Mouse (Mus musculus) ES-E14 (cell line): ENCODE measurements at regions not wholly inside any gene's neighbourhood (a gene's known extent, or its start where the extent isn't known, plus 50 kb on each side); places are given as distances from the start of the nearest gene placed in this dataset.

ENCODE experiments used
- DNase-seq: peaks from one replicate; pipeline ENCODE4 v3.0.0-alpha.2; 2013; ENCODE audit warnings: low read depth, low spot score
- H3K27ac ChIP-seq: 2 replicates; pipeline ENCODE4 v1.5.1; 2012; ENCODE audit warnings: low read depth, mild to moderate bottlenecking, low read length, moderate library complexity, mixed read lengths; ENCODE audit not compliant: poor library complexity, insufficient read depth, severe bottlenecking
- H3K36me3 ChIP-seq: 2 replicates; pipeline ENCODE4 v1.6.1; 2012; ENCODE audit warnings: mild to moderate bottlenecking, low read length, moderate library complexity, mixed read lengths; ENCODE audit not compliant: control insufficient read depth, poor library complexity, insufficient read depth, severe bottlenecking
- H3K4me1 ChIP-seq, 2 experiments: fragments of 150-350 bp in 1 of 2; sonication (generic) in 1 of 2; 2 replicates each; pipeline ENCODE4 v1.6.1; 2012; ENCODE audit warnings: low read length in 2 of 2, mild to moderate bottlenecking in 1 of 2, mixed read lengths in 1 of 2; ENCODE audit not compliant: control insufficient read depth in 2 of 2, insufficient read depth in 2 of 2, poor library complexity in 1 of 2
- H3K4me3 ChIP-seq, 2 experiments: fragments of 150-350 bp in 1 of 2; sonication (generic) in 1 of 2; 2 replicates each; pipeline ENCODE4 v1.5.1; 2012; ENCODE audit warnings: low read length in 2 of 2, low read depth in 1 of 2, mild to moderate bottlenecking in 1 of 2, mixed read lengths in 1 of 2; ENCODE audit not compliant: insufficient read depth in 1 of 2, poor library complexity in 1 of 2, severe bottlenecking in 1 of 2
- H3K9ac ChIP-seq: 2 replicates; pipeline ENCODE4 v1.6.1; 2012; ENCODE audit warnings: low read depth, mild to moderate bottlenecking, low read length, mixed read lengths; ENCODE audit not compliant: poor library complexity, insufficient read depth, severe bottlenecking
- H3K9me3 ChIP-seq: fragments of 150-350 bp; sonication (generic); 2 replicates; pipeline ENCODE4 v1.6.1; 2012; ENCODE audit warnings: low read depth, mild to moderate bottlenecking, low read length; ENCODE audit not compliant: control insufficient read depth, insufficient read depth
- CHD2 ChIP-seq: IDR thresholded peaks from 2 replicates; pipeline ENCODE4 v1.6.1; 2014; ENCODE audit warnings: mild to moderate bottlenecking, low read depth, low read length, inconsistent platforms
- HCFC1 ChIP-seq: IDR thresholded peaks from 2 replicates; pipeline ENCODE4 v1.6.1; 2012; ENCODE audit warnings: low read length, inconsistent platforms, borderline replicate concordance; ENCODE audit not compliant: insufficient read depth
- MAFK ChIP-seq: IDR thresholded peaks from 2 replicates; pipeline ENCODE4 v1.6.1; 2014; ENCODE audit warnings: mild to moderate bottlenecking, low read depth, low read length, inconsistent platforms; ENCODE audit not compliant: insufficient read depth
- ZC3H11A ChIP-seq: IDR thresholded peaks from 2 replicates; pipeline ENCODE4 v1.6.1; 2012; ENCODE audit warnings: low read depth, mild to moderate bottlenecking, inconsistent platforms, low read length, borderline replicate concordance
- ZNF384 ChIP-seq: IDR thresholded peaks from 2 replicates; pipeline ENCODE4 v1.6.1; 2012; ENCODE audit warnings: low read depth, low read length, inconsistent platforms
- in situ Hi-C, 2 experiments: fragments of 600-800 bp; cut with MboI; formaldehyde crosslinking; loops; one replicate each; pipeline ENCODE4 v1.15.1; 2025; ENCODE audit warnings: low sequenced_read_pairs in 2 of 2, inconsistent platforms in 1 of 2; ENCODE audit not compliant: unreplicated experiment in 2 of 2

DNA sequence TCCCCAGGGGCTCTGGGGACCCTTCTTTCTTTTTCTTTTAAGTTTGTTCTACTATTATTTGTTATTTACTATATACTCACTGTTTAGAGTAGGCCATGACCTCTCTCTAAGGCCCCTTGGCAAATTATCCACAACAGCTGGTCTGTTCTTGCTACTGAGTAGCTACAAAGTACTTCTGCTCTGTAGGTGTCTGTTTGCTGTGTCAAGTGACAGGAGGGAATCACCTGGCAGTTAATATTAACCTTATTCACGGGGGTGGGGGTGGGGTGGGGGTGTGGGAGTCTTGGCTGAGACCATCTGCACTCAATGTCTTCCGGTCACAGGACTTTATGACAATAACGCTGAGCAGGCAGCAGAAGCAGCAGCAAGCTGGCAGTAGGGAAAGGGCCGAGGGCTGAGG lies 146.4 kb upstream of the Tmem45b start:
- H3K9ac ChIP-seq: no peak overlapping the region
- H3K9me3 ChIP-seq: no peaks in the 10 kb centered on the region
- H3K27ac ChIP-seq: no peak overlapping the region
- no peak for DNase-seq
- in situ Hi-C loops: no loop called here
- H3K4me3 ChIP-seq: no peak overlapping the region
- no peaks in the 10 kb centered on the region for H3K36me3 ChIP-seq
- TF ChIP-seq HCFC1: no peak
- no peak for TF ChIP-seq ZNF384
- TF ChIP-seq CHD2: no peak
- TF ChIP-seq MAFK: no peak
- no peak for TF ChIP-seq ZC3H11A
- H3K4me1 ChIP-seq: peaks cover 0 to 8% of the 10 kb centered on the region in 2 experiments; a peak in 2 of 4 replicates

DNA sequence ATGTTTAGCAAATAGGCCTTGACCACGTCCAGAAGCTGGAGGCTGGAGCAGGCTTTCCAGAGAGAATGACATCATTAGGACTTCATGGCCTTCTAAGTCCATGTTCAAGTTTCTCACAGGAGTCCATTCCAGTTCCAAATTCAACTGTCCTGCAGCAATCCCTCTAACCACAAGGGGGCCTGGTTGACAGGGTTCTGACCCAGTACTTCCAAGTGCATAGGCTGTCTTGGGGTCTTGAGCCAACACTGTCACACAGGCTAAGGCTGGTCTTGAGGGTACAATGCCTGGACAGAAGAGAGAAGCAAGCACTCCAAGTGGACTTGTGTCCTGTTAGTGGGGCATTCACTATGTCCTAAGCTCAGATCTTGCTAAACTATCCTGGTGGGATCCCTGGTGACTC lies 145.9 kb upstream of the Tmem45b start:
- TF ChIP-seq MAFK (no peak), HCFC1 (no peak), CHD2 (no peak), ZC3H11A (0 out of 2 replicates have a peak, but pooled peaks have one; percentile 28), ZNF384 (no peak)
- Histone ChIP-seq H3K27ac (no peak overlapping the region), H3K9me3 (no peaks in the 10 kb centered on the region), H3K4me3 (no peak overlapping the region), H3K4me1 (peaks cover 0 to 8% of the 10 kb centered on the region in 2 experiments; a peak in 2 of 4 replicates), H3K36me3 (no peaks in the 10 kb centered on the region), H3K9ac (no peak overlapping the region)
- in situ Hi-C loops: no loop called here
- peak; percentile 15 for DNase-seq

GRCm38 (mm10) chr9:31609731-31610130 lies 145.5 kb upstream of the Tmem45b start:
- Histone ChIP-seq H3K4me3 (no peak overlapping the region), H3K27ac (no peak overlapping the region), H3K9me3 (no peaks in the 10 kb centered on the region), H3K4me1 (peaks cover 0 to 8% of the 10 kb centered on the region in 2 experiments; a peak in 2 of 4 replicates), H3K9ac (no peak overlapping the region), H3K36me3 (no peaks in the 10 kb centered on the region)
- in situ Hi-C loops: no loop called here
- TF ChIP-seq CHD2 (no peak), ZC3H11A (no peak), MAFK (no peak), ZNF384 (no peak), HCFC1 (no peak)
- no peak for DNase-seq

DNA sequence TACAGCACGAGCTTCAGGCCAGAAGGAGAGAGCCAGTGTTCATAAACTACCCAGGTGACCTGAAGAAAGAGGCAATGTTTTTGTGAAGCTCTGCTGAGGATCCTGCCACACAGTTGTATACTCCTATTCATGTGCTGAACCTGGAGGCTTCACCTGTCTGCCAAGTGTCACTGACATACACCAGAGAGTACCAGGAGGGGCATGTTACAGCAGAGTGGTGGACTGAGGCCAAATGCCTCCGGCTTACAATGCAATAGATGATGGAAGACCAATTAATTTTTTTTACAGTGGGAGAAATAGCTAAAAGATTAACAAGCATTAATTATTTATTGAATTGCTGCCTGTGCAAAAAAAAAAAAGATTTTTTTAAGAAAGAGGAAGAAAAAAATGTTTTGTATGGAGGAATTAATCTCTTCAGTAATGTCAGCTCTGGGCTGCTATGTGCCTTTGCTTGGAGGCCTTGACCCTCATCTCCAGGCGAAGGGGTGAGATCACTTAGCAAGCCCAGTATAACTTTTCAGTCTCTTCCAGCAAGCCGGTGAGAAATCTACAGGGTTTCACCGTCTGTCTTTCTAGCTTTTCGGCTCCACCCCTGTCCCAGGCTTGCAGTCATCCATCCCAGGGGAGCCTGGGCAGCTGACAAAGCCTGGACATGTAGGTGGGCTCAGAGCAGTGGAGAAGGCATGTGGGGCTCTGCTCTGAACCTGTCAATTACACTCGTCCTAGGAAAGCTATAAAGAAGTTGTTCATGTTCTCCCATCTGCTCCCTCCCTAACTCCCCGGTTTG lies 144.0 kb upstream of the Tmem45b start:
- Histone ChIP-seq H3K36me3 (no peaks in the 10 kb centered on the region), H3K27ac (no peak overlapping the region), H3K9me3 (no peaks in the 10 kb centered on the region), H3K4me3 (no peak overlapping the region), H3K9ac (no peak overlapping the region), H3K4me1 (no peaks in the 10 kb centered on the region)
- in situ Hi-C loops: no loop called here
- TF ChIP-seq CHD2 (no peak), MAFK (no peak), ZC3H11A (no peak), ZNF384 (no peak), HCFC1 (no peak)
- DNase-seq: no peak

- Histone ChIP-seq H3K9me3 (no peaks in the 10 kb centered on the region), H3K27ac (no peak overlapping the region), H3K9ac (no peak overlapping the region), H3K36me3 (no peaks in the 10 kb centered on the region), H3K4me3 (no peak overlapping the region), H3K4me1 (no peaks in the 10 kb centered on the region)
- in situ Hi-C loops: no loop called here
- TF ChIP-seq ZNF384 (no peak), MAFK (no peak)
- no peak for DNase-seq
Observed at GRCm38 (mm10) chr9:31606936-31607335, 142.7 kb upstream of the Tmem45b start.
